Mouse (Mus musculus) gastrocnemius, adult 2 months (tissue): Measurements from ENCODE around the gene Hist1h1c. TPM values are rescaled to one million over a fixed set of nuclear protein-coding genes. Genes with fewer than 3 reads are reported as not detected.

Experiments used
- DNase-seq: peaks from one replicate; pipeline ENCODE4 v3.0.0; 2022
- H3K27ac ChIP-seq: fragments of 200-600 bp; 2 replicates; pipeline ENCODE4 v1.8.1; 2022; ENCODE audit warnings: mild to moderate bottlenecking
- H3K4me3 ChIP-seq: fragments of 200-600 bp; 2 replicates; pipeline ENCODE4 v1.8.1; 2022; ENCODE audit warnings: mild to moderate bottlenecking, moderate library complexity
- CTCF ChIP-seq: fragments of 200-600 bp; IDR thresholded peaks from 2 replicates; pipeline ENCODE4 v1.8.1; 2022; ENCODE audit warnings: antibody characterized with exemption, mild to moderate bottlenecking, moderate library complexity
- intact Hi-C: fragments of 180-260 bp; cut with DNase I; formaldehyde crosslinking; loops from one replicate; pipeline ENCODE4 v1.15.1; 2025
- microRNA-seq: library from miRNA; unstranded; fragments of <30 nt; microRNA quantifications from one replicate; pipeline ENCODE4 v1.2.0, GENCODE M21; 2021
- total RNA-seq, 2 experiments: library from RNA; stranded (reverse); gene quantifications; 2 replicates each; pipeline ENCODE4 v1.2.3; 2021

The Hist1h1c gene
- total RNA-seq, 2 experiments from 2014 or later: 135 to 164 TPM

- peak; percentile 29 for DNase-seq
- no peak overlapping the region for H3K27ac ChIP-seq
- no peak for TF ChIP-seq CTCF
- peak overlapping the region; percentile 28 for H3K4me3 ChIP-seq
- intact Hi-C loops: no loop called here
These were observed 34.1 kb downstream of the Hist1h1c start for GRCm38 (mm10) chr13:23772561-23773313.

GRCm38 (mm10) chr13:23778339-23778738 is 39.7 kb downstream of the Hist1h1c start:
- DNase-seq: no peak
- H3K4me3 ChIP-seq: no peak overlapping the region
- intact Hi-C loops: no loop called here
- H3K27ac ChIP-seq: no peak overlapping the region
- TF ChIP-seq CTCF: no peak

GRCm38 (mm10) chr13:23779025-23779424 is 40.4 kb downstream of the Hist1h1c start:
- intact Hi-C loops: no loop called here
- Histone ChIP-seq H3K27ac (no peak overlapping the region), H3K4me3 (no peak overlapping the region)
- DNase-seq: no peak
- TF ChIP-seq CTCF: no peak

Small RNA genes lying within 50 kb of the gene (microRNA-seq; reads per million reads assigned to microRNA genes)
- not detected for gene Gm44314
- not detected for gene Gm44484

Other genes with a start within 250 kb of the Hist1h1c start
- not detected for gene Btn2a2, start 250.0 kb upstream of the Hist1h1c start, total RNA-seq
- 100 to 1,000 TPM; 131 to 139 TPM for gene Hist1h4h, start 207.8 kb upstream of the Hist1h1c start, total RNA-seq
- gene Hist1h2af, start 204.9 kb upstream of the Hist1h1c start, total RNA-seq: 1 to 10 TPM in 1 of 2 experiments, not detected in 1; 2.0 TPM
- gene Hist1h3g, start 203.4 kb upstream of the Hist1h1c start, total RNA-seq: not detected
- gene Hist1h2bh, start 195.4 kb upstream of the Hist1h1c start, total RNA-seq: 1 to 10 TPM in 1 of 2 experiments, under 1 TPM in 1; 0.94 to 1.0 TPM
- 1 to 10 TPM; 2.9 to 4.0 TPM for gene Hist1h3f, start 194.8 kb upstream of the Hist1h1c start, total RNA-seq
- gene Hist1h4f, start 187.2 kb upstream of the Hist1h1c start, total RNA-seq: 1 to 10 TPM; 7.8 to 8.7 TPM
- under 1 TPM; 0.56 to 0.81 TPM for gene Hist1h1d, start 185.5 kb upstream of the Hist1h1c start, total RNA-seq
- 10 to 100 TPM in 1 of 2 experiments, 1 to 10 TPM in 1; 8.3 to 12.9 TPM for gene Hist1h3e, start 176.4 kb upstream of the Hist1h1c start, total RNA-seq
- gene Hist1h2ae, start 167.6 kb upstream of the Hist1h1c start, total RNA-seq: under 1 TPM in 1 of 2 experiments, not detected in 1; 0.45 TPM
- 1 to 10 TPM; 2.9 to 7.6 TPM for gene Hist1h2bg, start 167.4 kb upstream of the Hist1h1c start, total RNA-seq
- gene Hist1h2bf, start 164.6 kb upstream of the Hist1h1c start, total RNA-seq: 1 to 10 TPM; 3.6 to 3.8 TPM
- gene Hist1h2ad, start 164.4 kb upstream of the Hist1h1c start, total RNA-seq: 1 to 10 TPM; 1.0 to 1.3 TPM
- 1 to 10 TPM; 2.0 to 3.0 TPM for gene Hist1h3d, start 163.0 kb upstream of the Hist1h1c start, total RNA-seq
- gene Hist1h4d, start 157.2 kb upstream of the Hist1h1c start, total RNA-seq: 10 to 100 TPM; 31.0 to 36.0 TPM
- gene Hist1h2be, start 117.7 kb upstream of the Hist1h1c start, total RNA-seq: 10 to 100 TPM; 10.8 to 17.5 TPM
- gene Hist1h1e, start 116.2 kb upstream of the Hist1h1c start, total RNA-seq: 10 to 100 TPM; 29.1 to 34.0 TPM
- gene Hist1h2ac, start 54.9 kb upstream of the Hist1h1c start, total RNA-seq: under 1 TPM; 0.84 to 0.92 TPM
- 10 to 100 TPM; 59.1 to 76.4 TPM for gene Hist1h2bc, start 54.6 kb upstream of the Hist1h1c start, total RNA-seq
- not detected for gene Hist1h1t, start 43.0 kb upstream of the Hist1h1c start, total RNA-seq
- 10 to 100 TPM; 49.8 to 61.2 TPM for gene Hist1h4c, start 40.4 kb upstream of the Hist1h1c start, total RNA-seq
- gene Hfe, start 28.0 kb upstream of the Hist1h1c start, total RNA-seq: 10 to 100 TPM; 16.0 to 18.7 TPM
- gene Hist1h3c, start 6.8 kb downstream of the Hist1h1c start, total RNA-seq: not detected
- gene Hist1h2bb, start 7.9 kb downstream of the Hist1h1c start, total RNA-seq: 1 to 10 TPM; 1.1 to 2.3 TPM
- 1 to 10 TPM in 1 of 2 experiments, not detected in 1; 1.9 TPM for gene Hist1h2ab, start 12.3 kb downstream of the Hist1h1c start, total RNA-seq
- 1 to 10 TPM; 1.6 to 1.8 TPM for gene Hist1h3b, start 13.5 kb downstream of the Hist1h1c start, total RNA-seq
- gene Hist1h4b, start 18.2 kb downstream of the Hist1h1c start, total RNA-seq: 1 to 10 TPM; 2.1 to 3.7 TPM
- 1 to 10 TPM in 1 of 2 experiments, under 1 TPM in 1; 0.61 to 1.4 TPM for gene Hist1h4a, start 22.4 kb downstream of the Hist1h1c start, total RNA-seq
- 1 to 10 TPM; 2.9 to 4.2 TPM for gene Hist1h3a, start 23.6 kb downstream of the Hist1h1c start, total RNA-seq
- 1 to 10 TPM; 1.2 to 1.5 TPM for gene Hist1h1a, start 24.9 kb downstream of the Hist1h1c start, total RNA-seq
- gene Trim38, start 31.1 kb downstream of the Hist1h1c start, total RNA-seq: not detected
- not detected for gene Slc17a2, start 68.2 kb downstream of the Hist1h1c start, total RNA-seq
- not detected for gene Slc17a3, start 100.6 kb downstream of the Hist1h1c start, total RNA-seq
- gene Slc17a1, start 128.9 kb downstream of the Hist1h1c start, total RNA-seq: not detected
- gene Slc17a4, start 176.2 kb downstream of the Hist1h1c start, total RNA-seq: not detected
- not detected for gene Hist1h2ba, start 195.3 kb downstream of the Hist1h1c start, total RNA-seq
- not detected for gene Hist1h2aa, start 195.7 kb downstream of the Hist1h1c start, total RNA-seq